Mouse (Mus musculus): ENCODE measurements around the gene Gm44503.

- TF ChIP-seq CTCF (IDR thresholded peaks at IDR 0.05; ENCODE audit: extremely low read depth, insufficient read depth, insufficient read length, insufficient replicate concordance), result no peak
- no peak for TF ChIP-seq POLR2A (IDR thresholded peaks at IDR 0.05; ENCODE audit: low read depth, low read length)
These were observed 32.8 kb downstream of the Gm44503 start for GRCm38 (mm10) chr9:72991420-72991819.

All from spleen, adult 2 months (tissue).